Mouse (Mus musculus) E14TG2a.4 (cell line): Measurements from ENCODE around the gene Snx13.

Experiments used
- CTCF ChIP-seq: conservative IDR thresholded peaks from 2 replicates; pipeline ENCODE4 v1.5.1; 2014; ENCODE audit warnings: low read length
- NANOG ChIP-seq: IDR thresholded peaks from 2 replicates; pipeline ENCODE4 v1.6.1; 2014; ENCODE audit warnings: borderline replicate concordance, low read length, mixed read lengths
- POU5F1 ChIP-seq: IDR thresholded peaks from 2 replicates; pipeline ENCODE4 v1.6.1; 2014; ENCODE audit warnings: low read length, borderline replicate concordance

DNA sequence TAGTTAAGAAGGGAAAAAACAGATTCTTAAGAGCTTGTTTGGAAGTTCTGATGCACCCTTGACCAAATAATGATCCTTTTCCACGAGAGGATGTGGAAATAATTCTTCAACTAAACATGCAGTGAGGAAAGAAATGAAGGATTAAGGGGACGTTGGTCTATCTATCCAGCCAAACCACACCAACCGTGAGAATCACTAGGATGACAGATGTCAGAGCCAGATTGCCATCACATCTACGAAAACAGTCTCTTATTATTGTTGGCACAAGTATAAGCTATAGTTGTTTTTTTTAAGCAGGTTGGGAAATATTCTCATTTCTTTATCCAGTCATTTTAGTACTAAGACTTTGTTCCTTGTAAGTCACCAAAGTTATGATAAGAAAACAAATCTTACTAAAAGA is 46.7 kb upstream of the Snx13 start:
- no peak for TF ChIP-seq CTCF
- TF ChIP-seq NANOG, result no peak
- TF ChIP-seq POU5F1, result no peak
